Mouse (Mus musculus) C2C12 (cell line): ENCODE measurements around the gene Nkx6-2. TPM values are rescaled to one million over a fixed set of nuclear protein-coding genes. Genes with fewer than 3 reads are reported as not detected.

ENCODE experiments used
- H3K27me3 ChIP-seq: one replicate; pipeline ENCODE4 v1.6.1; 2011; ENCODE audit not compliant: control insufficient read depth, insufficient read depth, insufficient read length
- H3K36me3 ChIP-seq: one replicate; pipeline ENCODE4 v1.6.1; 2011; ENCODE audit not compliant: control insufficient read depth, insufficient read depth
- H3K4me3 ChIP-seq: one replicate; pipeline ENCODE4 v1.5.1; 2011; ENCODE audit warnings: mild to moderate bottlenecking, control low read depth; ENCODE audit not compliant: poor library complexity, insufficient read depth, severe bottlenecking
- H3K79me2 ChIP-seq: one replicate; pipeline ENCODE4 v1.6.1; 2011; ENCODE audit not compliant: control insufficient read depth, insufficient read depth
- H3K79me3 ChIP-seq: one replicate; pipeline ENCODE4 v1.6.1; 2011; ENCODE audit warnings: low read depth, control low read depth
- H3ac ChIP-seq: one replicate; pipeline ENCODE3; 2011; ENCODE audit warnings: low read depth; ENCODE audit not compliant: control insufficient read depth, insufficient read length
- CEBPB ChIP-seq: IDR thresholded peaks from one replicate; pipeline ENCODE4 v1.6.1; 2011; ENCODE audit warnings: low read depth, mild to moderate bottlenecking, control low read depth, moderate library complexity
- CTCF ChIP-seq: IDR thresholded peaks from one replicate; pipeline ENCODE4 v1.5.1; 2011; ENCODE audit not compliant: control insufficient read depth, insufficient read depth, insufficient read length
- FOSL1 ChIP-seq: IDR thresholded peaks from one replicate; pipeline ENCODE4 v1.8.0; 2011; ENCODE audit warnings: mild to moderate bottlenecking, low read length; ENCODE audit not compliant: poor library complexity, insufficient read depth, severe bottlenecking
- MAX ChIP-seq: IDR thresholded peaks from one replicate; pipeline ENCODE4 v1.6.1; 2011; ENCODE audit warnings: mild to moderate bottlenecking, control low read depth
- MYOD1 ChIP-seq: IDR thresholded peaks from one replicate; pipeline ENCODE4 v1.6.1; 2011; ENCODE audit warnings: low read depth; ENCODE audit not compliant: control insufficient read depth, insufficient read length
- MYOG ChIP-seq: IDR thresholded peaks from one replicate; pipeline ENCODE4 v1.6.1; 2011; ENCODE audit not compliant: control insufficient read depth, insufficient read length; ENCODE audit errors: extremely low read depth
- USF1 ChIP-seq: IDR thresholded peaks from one replicate; pipeline ENCODE4 v1.6.1; 2011; ENCODE audit warnings: low read depth, mild to moderate bottlenecking, control low read depth, moderate library complexity
- polyA plus RNA-seq: library from polyadenylated mRNA; unstranded; fragments of >200 nt; fragmentation: generic; extraction: Trizol; gene quantifications from one replicate; pipeline ENCODE4 v1.2.1, GENCODE M21; 2012; ENCODE audit warnings: missing spikeins

Nkx6-2 gene
- polyA plus RNA-seq, 1 experiment: 0.02 TPM

DNA sequence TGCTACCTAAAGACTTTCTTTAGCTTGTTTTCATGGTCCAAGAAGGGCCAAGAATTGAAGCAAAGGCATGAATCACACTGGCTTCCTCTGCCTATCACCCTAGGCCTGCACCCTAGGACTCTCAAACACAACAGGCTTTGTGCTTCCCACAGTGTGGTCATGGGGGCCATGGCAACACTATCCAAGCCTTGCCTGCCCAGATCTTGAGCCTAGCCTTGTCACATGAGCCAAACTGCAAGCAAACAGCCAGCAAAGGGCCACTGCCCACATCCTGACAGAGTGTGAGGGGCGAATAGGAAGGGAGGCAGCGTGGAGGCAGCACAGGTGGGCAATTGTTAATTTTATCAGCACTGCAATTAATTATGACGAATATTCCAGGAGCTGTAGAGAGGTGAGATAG, 9.9 kb downstream of the Nkx6-2 start:
- H3ac ChIP-seq: no peak overlapping the region

DNA sequence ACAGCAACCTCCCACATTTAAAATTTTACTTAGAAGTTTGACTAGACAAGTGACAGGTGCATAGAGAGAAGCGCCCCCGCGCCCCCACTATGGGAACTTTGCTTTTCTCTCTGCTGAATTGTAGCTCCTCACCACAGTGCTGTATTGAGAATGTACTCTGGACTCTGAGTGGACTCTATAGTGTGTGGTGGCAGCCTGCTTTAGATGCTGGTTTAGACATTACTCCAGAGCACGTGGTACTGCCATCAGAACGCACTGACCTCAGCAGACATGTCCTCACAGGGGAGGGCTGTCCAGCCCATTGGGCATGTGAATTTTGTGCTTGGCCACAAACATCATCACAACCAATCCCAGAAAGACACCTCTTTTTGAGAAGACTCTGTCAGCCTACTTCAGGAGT, 11.8 kb downstream of the Nkx6-2 start:
- TF ChIP-seq USF1: no peak
- TF ChIP-seq CTCF: no peak
- no peak for TF ChIP-seq FOSL1
- no peak for TF ChIP-seq MYOD1
- TF ChIP-seq MYOG: no peak
- no peak for TF ChIP-seq MAX
- no peak for TF ChIP-seq CEBPB
- Histone ChIP-seq H3K79me3 (no peaks in the 10 kb centered on the region), H3K36me3 (no peaks in the 10 kb centered on the region), H3ac (no peak overlapping the region), H3K27me3 (no peaks in the 10 kb centered on the region), H3K4me3 (no peak overlapping the region), H3K79me2 (no peaks in the 10 kb centered on the region)

More for the DNA sequence above, 9.9 kb downstream of the Nkx6-2 start:
- Histone ChIP-seq H3K36me3 (no peaks in the 10 kb centered on the region), H3K4me3 (no peak overlapping the region), H3K27me3 (no peaks in the 10 kb centered on the region), H3K79me3 (no peaks in the 10 kb centered on the region), H3K79me2 (no peaks in the 10 kb centered on the region)
- no peak for TF ChIP-seq MAX
- TF ChIP-seq CEBPB: no peak
- TF ChIP-seq MYOG: no peak
- TF ChIP-seq MYOD1: no peak
- no peak for TF ChIP-seq FOSL1
- TF ChIP-seq CTCF: no peak
- TF ChIP-seq USF1: no peak

DNA sequence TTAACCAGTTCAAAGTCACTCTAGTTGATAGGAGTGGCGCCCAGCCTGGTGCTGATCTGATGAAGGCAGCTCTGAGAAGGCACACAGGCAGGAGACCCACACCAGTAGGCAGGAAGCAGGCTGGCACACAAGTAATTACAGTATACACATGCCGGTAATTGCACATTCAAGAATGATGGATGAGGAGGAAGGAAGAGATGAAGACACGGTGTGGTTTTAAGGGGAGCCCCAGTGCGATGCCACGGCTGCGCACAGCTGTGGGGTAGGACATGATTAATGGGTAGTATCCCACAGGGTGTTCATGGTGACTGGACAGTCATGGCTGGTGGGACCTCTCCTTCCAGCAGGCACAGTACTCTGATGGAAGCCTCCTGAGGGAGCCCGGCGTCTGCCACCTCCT, 16.1 kb downstream of the Nkx6-2 start:
- Histone ChIP-seq H3ac (no peak overlapping the region), H3K27me3 (no peaks in the 10 kb centered on the region), H3K4me3 (no peak overlapping the region), H3K79me2 (no peaks in the 10 kb centered on the region), H3K36me3 (no peaks in the 10 kb centered on the region), H3K79me3 (no peaks in the 10 kb centered on the region)
- TF ChIP-seq MYOD1: no peak

DNA sequence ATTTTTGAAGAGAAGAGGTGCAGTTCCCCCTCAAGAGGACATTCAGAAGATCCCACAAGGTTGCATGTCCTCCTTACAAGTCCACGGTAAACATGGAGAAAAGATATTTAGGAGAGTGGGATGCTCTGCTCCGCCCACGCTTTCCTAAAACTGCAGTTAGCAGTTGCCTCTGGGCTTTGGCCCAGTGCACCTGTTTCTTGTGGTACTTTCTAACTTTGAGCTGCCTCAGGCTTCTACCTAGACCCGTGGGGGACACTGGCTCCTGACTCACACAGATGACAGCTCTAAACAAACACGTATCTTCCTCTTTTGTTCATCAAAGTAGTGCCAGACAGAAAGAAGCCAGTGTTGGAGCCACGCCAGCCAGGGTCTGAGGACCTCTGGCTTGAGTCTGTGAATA, 16.6 kb downstream of the Nkx6-2 start:
- Histone ChIP-seq H3K79me2 (no peaks in the 10 kb centered on the region), H3K36me3 (no peaks in the 10 kb centered on the region), H3K79me3 (no peaks in the 10 kb centered on the region), H3K27me3 (no peaks in the 10 kb centered on the region), H3ac (no peak overlapping the region), H3K4me3 (no peak overlapping the region)
- TF ChIP-seq CEBPB: no peak
- no peak for TF ChIP-seq MAX
- no peak for TF ChIP-seq CTCF
- no peak for TF ChIP-seq MYOG
- TF ChIP-seq FOSL1: no peak
- no peak for TF ChIP-seq MYOD1
- TF ChIP-seq USF1: no peak

DNA sequence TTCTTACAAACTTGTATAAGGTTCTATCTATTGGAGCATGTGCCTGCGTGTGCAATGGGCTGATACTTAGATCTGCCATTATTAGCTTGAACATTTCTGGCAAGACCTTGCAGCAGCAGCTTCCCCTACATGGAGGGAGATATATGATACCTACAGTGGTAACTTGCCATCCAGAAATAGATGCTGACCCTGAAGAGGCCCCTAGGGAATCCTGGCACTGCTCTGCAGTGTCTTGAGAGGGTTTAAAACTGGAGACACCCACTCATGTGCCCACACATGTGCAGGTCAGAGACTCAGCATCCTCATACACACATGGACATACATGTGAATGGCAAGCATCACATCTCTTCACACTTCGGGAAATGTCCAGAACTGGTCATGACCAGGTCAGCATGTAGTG, 18.4 kb downstream of the Nkx6-2 start:
- TF ChIP-seq USF1 (no peak), MYOG (no peak), FOSL1 (no peak), MYOD1 (no peak), CEBPB (no peak), CTCF (no peak), MAX (no peak)
- no peaks in the 10 kb centered on the region for H3K79me2 ChIP-seq
- H3K4me3 ChIP-seq: no peak overlapping the region
- H3K79me3 ChIP-seq: no peaks in the 10 kb centered on the region
- no peaks in the 10 kb centered on the region for H3K36me3 ChIP-seq
- H3K27me3 ChIP-seq: no peaks in the 10 kb centered on the region
- H3ac ChIP-seq: no peak overlapping the region

DNA sequence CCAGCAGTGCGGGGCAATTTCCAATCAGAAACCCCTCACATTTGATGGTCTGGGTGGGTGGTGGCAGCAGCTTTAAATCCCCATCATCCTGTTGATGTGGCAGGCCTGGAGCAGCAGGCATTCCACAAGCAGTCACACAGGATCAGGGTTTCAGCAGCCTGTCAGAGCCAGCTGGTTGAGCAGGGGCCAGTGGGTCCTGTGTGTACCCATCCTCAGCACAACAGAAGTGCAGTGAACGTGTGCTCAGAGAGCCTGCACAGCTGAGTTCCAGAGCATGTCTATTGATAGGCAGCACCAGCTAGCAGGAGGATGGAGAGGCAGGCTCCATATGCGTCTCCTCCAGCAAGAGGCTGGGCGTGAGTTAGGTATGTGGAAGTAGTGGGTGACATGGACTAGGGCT, 19.2 kb downstream of the Nkx6-2 start:
- no peak overlapping the region for H3K4me3 ChIP-seq
- TF ChIP-seq FOSL1: no peak
- TF ChIP-seq USF1: no peak
- TF ChIP-seq MYOD1: no peak
- TF ChIP-seq MAX: no peak
- no peak for TF ChIP-seq MYOG
- TF ChIP-seq CEBPB: no peak
- no peak for TF ChIP-seq CTCF
- H3K79me3 ChIP-seq: no peaks in the 10 kb centered on the region
- no peaks in the 10 kb centered on the region for H3K27me3 ChIP-seq
- no peaks in the 10 kb centered on the region for H3K79me2 ChIP-seq
- H3K36me3 ChIP-seq: no peaks in the 10 kb centered on the region
- no peak overlapping the region for H3ac ChIP-seq
